Mouse (Mus musculus): ENCODE results near the gene Fam171a2. TPM values are rescaled to one million over a fixed set of nuclear protein-coding genes. Genes with fewer than 3 reads are reported as not detected.
"Not testable (repeated sequence)": the region's sequence is repeated elsewhere in the genome, so short reads cannot be mapped to it uniquely, and the experiment has no call there.

Gene Fam171a2
- polyA plus RNA-seq, 1 experiment = 22.8 TPM

DNA sequence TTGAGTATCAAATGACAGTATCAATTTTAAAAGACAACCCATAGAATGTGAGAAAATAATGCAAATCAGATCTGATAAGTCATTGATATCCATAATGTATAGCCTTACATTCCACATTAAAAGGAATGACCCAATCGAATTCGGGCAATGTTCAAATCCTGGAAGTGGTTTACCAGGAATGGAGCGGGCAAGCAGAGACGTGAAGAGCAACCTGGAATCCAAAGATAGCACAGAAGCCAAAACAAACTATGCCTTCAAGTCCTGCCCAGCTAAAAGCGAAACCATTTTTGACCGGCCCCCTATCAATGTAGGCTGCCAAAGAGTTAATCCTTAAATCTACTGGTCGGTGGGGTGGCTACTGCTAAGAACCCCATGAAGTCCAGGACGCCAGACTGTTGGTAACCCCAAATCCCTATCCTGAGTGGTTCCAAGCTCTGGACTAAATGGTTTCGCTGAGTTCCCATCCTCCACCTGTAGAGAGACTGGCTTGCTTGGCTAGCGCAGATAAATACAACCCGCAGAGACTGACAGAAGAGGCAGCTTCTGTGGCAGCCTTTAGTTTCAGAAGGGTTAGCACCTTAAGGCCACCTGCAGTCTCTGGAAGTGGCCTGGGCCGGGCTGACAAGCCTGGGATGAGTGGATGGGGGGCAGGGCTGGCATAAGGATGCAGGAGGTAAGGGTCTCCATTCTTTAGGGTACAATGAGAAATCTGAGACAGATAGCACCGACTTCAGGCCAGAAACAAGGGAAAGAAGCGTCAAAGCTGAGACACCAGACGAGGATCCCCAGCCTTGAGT, 54.8 kb downstream of the Fam171a2 start:
- WGBS = 16% methylated on average over 15 of the region's 15 CpGs
- TF ChIP-seq CTCF (IDR thresholded peaks at IDR 0.05; ENCODE audit: insufficient read depth, low read length) (no peak), POLR2A (IDR thresholded peaks at IDR 0.05; ENCODE audit: borderline replicate concordance, extremely low read depth, low read depth, low read length) (no peak)

DNA sequence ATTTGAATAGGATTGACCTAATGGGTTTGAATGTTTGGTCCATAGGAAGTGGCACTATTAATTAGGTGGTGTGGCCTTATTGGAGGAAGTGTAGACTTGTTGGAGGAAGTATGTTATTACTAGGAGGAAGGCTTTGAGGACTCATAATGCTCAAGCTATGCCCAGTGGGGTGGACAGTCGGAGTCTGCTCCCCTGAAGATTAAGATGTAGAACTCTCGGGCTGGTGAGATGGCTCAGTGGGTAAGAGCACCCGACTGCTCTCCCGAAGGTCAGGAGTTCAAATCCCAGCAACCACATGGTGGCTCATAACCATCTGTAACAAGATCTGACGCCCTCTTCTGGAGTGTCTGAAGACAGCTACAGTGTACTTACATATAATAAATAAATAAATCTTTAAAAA, 58.0 kb downstream of the Fam171a2 start:
- H3K4me1 ChIP-seq (ENCODE audit: control insufficient read depth, insufficient read depth, low read length); H3K4me3 ChIP-seq (replicated peaks; ENCODE audit: extremely low read depth, low read depth, low read length); DNase-seq: not testable (repeated sequence)
- 81% methylated on average over 4 of the region's 5 CpGs for WGBS

More for the DNA sequence above, 54.8 kb downstream of the Fam171a2 start:
- no peaks in the 10 kb centered on the region for H3K4me1 ChIP-seq (ENCODE audit: control insufficient read depth, insufficient read depth, low read length)
- DNase-seq = no peak
- H3K4me3 ChIP-seq (replicated peaks; ENCODE audit: extremely low read depth, low read depth, low read length) = peak overlapping the region; percentile 33

Other genes with a start within 250 kb of the Fam171a2 start
- gene Hdac5, start 217.5 kb downstream of the Fam171a2 start, polyA plus RNA-seq (2012; rRNA removed) = 140 and 160 TPM in 2 replicates
- 0.65 and 0.68 TPM in 2 replicates for gene BC030867, start 198.8 kb downstream of the Fam171a2 start, polyA plus RNA-seq (2012; rRNA removed)
- 0.15 and 1.8 TPM in 2 replicates for gene Asb16, start 178.9 kb downstream of the Fam171a2 start, polyA plus RNA-seq (2012; rRNA removed)
- 46.3 and 53.4 TPM in 2 replicates for gene Tmub2, start 162.8 kb downstream of the Fam171a2 start, polyA plus RNA-seq (2012; rRNA removed)
- gene Atxn7l3, start 151.1 kb downstream of the Fam171a2 start, polyA plus RNA-seq (2012; rRNA removed) = 33.1 and 38.8 TPM in 2 replicates
- gene Ubtf, start 127.9 kb downstream of the Fam171a2 start, polyA plus RNA-seq (2012; rRNA removed) = 23.9 and 27.7 TPM in 2 replicates
- gene Slc4a1, start 81.5 kb downstream of the Fam171a2 start, polyA plus RNA-seq (2012; rRNA removed) = 1.1 and 1.2 TPM in 2 replicates
- 1.9 and 2.8 TPM in 2 replicates for gene Rundc3a, start 54.3 kb downstream of the Fam171a2 start, polyA plus RNA-seq (2012; rRNA removed)
- gene Slc25a39, start 39.7 kb downstream of the Fam171a2 start, polyA plus RNA-seq (2012; rRNA removed) = 258 and 290 TPM in 2 replicates
- gene Grn, start 17.4 kb downstream of the Fam171a2 start, polyA plus RNA-seq (2012; rRNA removed) = 220 and 257 TPM in 2 replicates
- 11.4 and 14.9 TPM in 2 replicates for gene Itga2b, start 22.4 kb upstream of the Fam171a2 start, polyA plus RNA-seq (2012; rRNA removed)
- gene Gpatch8, start 108.7 kb upstream of the Fam171a2 start, polyA plus RNA-seq (2012; rRNA removed) = 15.0 and 17.3 TPM in 2 replicates
- 2.4 and 2.5 TPM in 2 replicates for gene Gm11627, start 131.8 kb upstream of the Fam171a2 start, polyA plus RNA-seq (2012; rRNA removed)
- gene Fzd2, start 156.7 kb upstream of the Fam171a2 start, polyA plus RNA-seq (2012; rRNA removed) = 45.5 and 50.9 TPM in 2 replicates
- gene Meioc, start 216.0 kb upstream of the Fam171a2 start, polyA plus RNA-seq (2012; rRNA removed) = not detected in 2 replicates